Mouse (Mus musculus): ENCODE measurements around the gene Fam240b. TPM values are rescaled to one million over a fixed set of nuclear protein-coding genes. Genes with fewer than 3 reads are reported as not detected.

The Fam240b gene
- not detected for polyA plus RNA-seq (2014; fragmentation: Illumina TruSeq; extraction: RNeasy Lipid Tissue Mini Kit (QIAGEN cat#74804); ENCODE audit: low read depth, low replicate concordance)

GRCm38 (mm10) chr13:64497692-64498091 is at the start of gene Fam240b:
Gene Fam240b (minus strand): TSS chr13:64497792.

DNA sequence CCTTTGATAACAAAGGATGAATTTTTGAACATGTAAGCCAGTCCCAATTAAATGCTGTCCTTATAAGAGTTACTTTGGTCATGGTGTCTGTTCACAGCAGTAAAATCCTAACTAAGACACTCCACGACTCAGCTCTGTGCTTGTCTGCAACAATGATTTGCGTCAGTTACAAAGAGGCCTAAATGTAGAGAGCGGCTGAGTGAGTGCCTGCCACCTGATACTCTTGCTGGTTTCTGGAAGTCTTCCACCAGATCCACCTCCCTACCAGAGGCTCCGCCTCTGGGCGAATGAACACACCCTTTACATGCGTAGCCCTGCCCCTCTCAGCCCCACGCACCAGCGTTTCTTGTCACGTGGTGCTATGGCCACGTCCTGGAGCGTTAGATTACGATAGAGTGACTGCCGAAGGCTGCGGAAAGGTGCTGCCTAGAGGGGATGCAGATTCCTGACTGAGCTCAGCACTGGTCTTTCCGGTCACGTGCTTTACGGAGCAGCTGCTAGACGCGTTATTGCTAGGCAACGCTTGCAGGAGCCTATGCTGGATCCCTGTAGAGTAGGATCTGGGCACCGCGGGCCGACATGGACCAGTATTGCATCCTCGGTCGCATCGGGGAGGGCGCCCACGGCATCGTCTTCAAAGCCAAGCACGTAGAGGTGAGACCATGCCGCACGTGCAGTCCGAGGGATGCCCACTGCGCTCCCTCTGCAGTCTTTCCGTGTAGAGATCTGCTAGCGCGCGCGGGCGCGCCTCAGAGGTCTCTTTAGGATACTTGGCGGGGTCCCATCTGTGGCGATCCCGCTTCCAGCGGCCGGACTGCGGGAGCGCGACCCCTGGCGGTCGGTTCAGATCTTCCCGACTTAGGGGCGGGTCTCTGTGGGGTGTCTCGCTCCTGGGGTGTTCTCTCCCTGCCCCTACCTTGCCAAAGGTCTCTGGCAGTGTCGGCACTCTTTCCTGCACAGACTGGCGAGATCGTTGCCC is 65.3 kb downstream of the Fam240b start, which contains the start of gene Cdk20:
Gene Cdk20 (plus strand): TSS at position 298 of the 979 bp plus-strand sequence.

Other genes starting within 250 kb of the Fam240b start
- 16.3 TPM for gene Cdc14b, start 222.5 kb downstream of the Fam240b start, polyA plus RNA-seq (2014; fragmentation: Illumina TruSeq; extraction: RNeasy Lipid Tissue Mini Kit (QIAGEN cat#74804); ENCODE audit: low read depth, low replicate concordance)
- 83.7 TPM for gene Aaed1, start 185.1 kb downstream of the Fam240b start, polyA plus RNA-seq (2014; fragmentation: Illumina TruSeq; extraction: RNeasy Lipid Tissue Mini Kit (QIAGEN cat#74804); ENCODE audit: low read depth, low replicate concordance)
- gene Ctsl, start 126.9 kb downstream of the Fam240b start, polyA plus RNA-seq (2014; fragmentation: Illumina TruSeq; extraction: RNeasy Lipid Tissue Mini Kit (QIAGEN cat#74804); ENCODE audit: low read depth, low replicate concordance): 201 TPM
- gene Cdk20, start 65.5 kb downstream of the Fam240b start, polyA plus RNA-seq (2014; fragmentation: Illumina TruSeq; extraction: RNeasy Lipid Tissue Mini Kit (QIAGEN cat#74804); ENCODE audit: low read depth, low replicate concordance): 0.47 TPM